Mouse (Mus musculus) spleen, postnatal 10 days (tissue): Measurements from ENCODE around the gene Smox.
A peak's percentile ranks its signal among the peaks of the same experiment; 100 is the strongest.

Experiments used
- DNase-seq, 2 experiments: peaks; one replicate each; pipeline ENCODE4 v3.0.0; 2021 to 2022; ENCODE audit warnings: low spot score in 2 of 2

Gene Smox

GRCm38 (mm10) chr2:131513477-131513876, 22.2 kb downstream of the Smox start:
- no peak for DNase-seq

- no peak for DNase-seq
These were observed 22.8 kb downstream of the Smox start for GRCm38 (mm10) chr2:131514055-131514621.

- DNase-seq: no peak
These were observed 26.3 kb downstream of the Smox start for GRCm38 (mm10) chr2:131517550-131517949.

- DNase-seq: no peak
These were observed 27.5 kb downstream of the Smox start for GRCm38 (mm10) chr2:131518790-131519189.

GRCm38 (mm10) chr2:131520743-131521142, 29.4 kb downstream of the Smox start:
- DNase-seq: no peak

GRCm38 (mm10) chr2:131527061-131527460, 35.8 kb downstream of the Smox start:
- DNase-seq: peak; percentile 41 to 74

GRCm38 (mm10) chr2:131529898-131530622, 38.8 kb downstream of the Smox start:
- DNase-seq: peak in 1 of 2 experiments; percentile 70

GRCm38 (mm10) chr2:131530623-131531008, 39.3 kb downstream of the Smox start:
- peak in 1 of 2 experiments; percentile 71 for DNase-seq

GRCm38 (mm10) chr2:131531271-131531670, 40.0 kb downstream of the Smox start:
- no peak for DNase-seq

- no peak for DNase-seq
These were observed 43.9 kb downstream of the Smox start for GRCm38 (mm10) chr2:131535168-131535567.

- no peak for DNase-seq
These were observed 47.0 kb downstream of the Smox start for GRCm38 (mm10) chr2:131538341-131538740.

- DNase-seq: no peak
These were observed 48.5 kb downstream of the Smox start for GRCm38 (mm10) chr2:131539780-131540179.

- no peak for DNase-seq
These were observed 50.4 kb downstream of the Smox start for GRCm38 (mm10) chr2:131541686-131542085.

GRCm38 (mm10) chr2:131542531-131542930, 51.2 kb downstream of the Smox start:
- DNase-seq: no peak

- DNase-seq: peak; percentile 60 to 71
These were observed 54.4 kb downstream of the Smox start for GRCm38 (mm10) chr2:131545386-131546307.

- no peak for DNase-seq
These were observed 55.0 kb downstream of the Smox start for GRCm38 (mm10) chr2:131546308-131546700.

GRCm38 (mm10) chr2:131546745-131547408, 55.6 kb downstream of the Smox start:
- no peak for DNase-seq

- DNase-seq: no peak
These were observed 57.0 kb downstream of the Smox start for GRCm38 (mm10) chr2:131548330-131548729.

- DNase-seq: no peak
These were observed 57.8 kb downstream of the Smox start for GRCm38 (mm10) chr2:131549090-131549489.

- no peak for DNase-seq
These were observed 59.2 kb downstream of the Smox start for GRCm38 (mm10) chr2:131550474-131550873.

- DNase-seq: no peak
These were observed 59.6 kb downstream of the Smox start for GRCm38 (mm10) chr2:131550906-131551305.
